Mouse (Mus musculus): ENCODE data around the gene Zdhhc11. TPM values are rescaled to one million over a fixed set of nuclear protein-coding genes. Genes with fewer than 3 reads are reported as not detected.

Gene Zdhhc11
- not detected for polyA plus RNA-seq (2014; fragmentation: Illumina TruSeq; extraction: RNeasy Lipid Tissue Mini Kit (QIAGEN cat#74804); ENCODE audit: low read depth, low replicate concordance)

GRCm38 (mm10) chr13:73963551-73963950 lies at the start of gene Zdhhc11:
Gene Zdhhc11, plus strand, starts transcription at chr13:73963851.

DNA sequence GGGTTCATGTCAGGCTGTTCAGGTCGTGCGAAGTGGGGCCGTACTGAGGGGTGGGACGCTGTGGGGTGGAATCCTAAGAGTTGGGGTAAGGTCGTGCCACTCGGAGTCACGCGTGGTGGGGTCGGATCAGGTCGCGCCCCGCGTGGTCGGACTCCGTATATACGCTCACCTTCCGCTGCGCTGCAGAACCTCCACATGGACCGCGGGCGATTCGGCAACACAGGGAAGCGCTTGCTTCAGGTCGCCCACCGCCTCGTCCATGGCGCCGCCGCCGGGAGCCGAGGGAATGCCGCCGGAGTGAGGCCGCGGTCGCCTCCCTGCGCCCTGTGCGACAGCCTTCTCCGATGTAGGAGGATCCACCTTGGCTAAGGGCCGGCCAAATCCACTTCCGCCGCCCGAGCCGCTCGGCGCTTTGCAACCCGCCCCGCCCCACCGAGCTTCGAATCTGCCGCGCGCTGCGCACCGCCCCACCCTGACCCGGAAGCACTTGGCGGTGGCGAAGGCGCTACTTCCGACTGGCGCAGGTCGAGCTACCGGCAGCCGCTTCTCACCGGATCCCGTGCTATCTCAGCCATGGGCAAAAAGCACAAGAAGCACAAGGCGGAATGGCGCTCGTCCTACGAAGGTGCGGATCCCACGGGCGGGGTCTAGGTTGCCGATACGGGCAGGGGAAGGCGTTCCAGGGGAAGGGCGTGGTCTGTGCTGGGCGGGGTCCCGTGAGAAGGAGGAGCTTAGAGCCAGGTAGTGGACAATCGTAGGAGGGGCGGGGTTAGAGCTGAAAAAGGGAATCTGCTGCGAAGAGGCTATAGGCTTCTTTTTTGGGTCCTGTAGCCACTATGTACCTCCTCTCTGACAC lies 26.1 kb upstream of the Zdhhc11 start, which contains the start of the genes Trip13 and Brd9:
Gene Trip13 (minus strand): TSS at position 464 of the 856 bp plus-strand sequence.
Gene Brd9 (plus strand): TSS at position 491 of the 856 bp plus-strand sequence.

GRCm38 (mm10) chr13:74008948-74009718 lies 45.5 kb downstream of the Zdhhc11 start, which contains the start of gene Tppp:
Gene Tppp, plus strand, starts transcription at chr13:74009407.

Other genes with a start within 250 kb of the Zdhhc11 start
- 12.4 TPM for gene Slc12a7, start 230.8 kb upstream of the Zdhhc11 start, polyA plus RNA-seq (2014; fragmentation: Illumina TruSeq; extraction: RNeasy Lipid Tissue Mini Kit (QIAGEN cat#74804); ENCODE audit: low read depth, low replicate concordance)
- 3.6 TPM for gene Nkd2, start 116.2 kb upstream of the Zdhhc11 start, polyA plus RNA-seq (2014; fragmentation: Illumina TruSeq; extraction: RNeasy Lipid Tissue Mini Kit (QIAGEN cat#74804); ENCODE audit: low read depth, low replicate concordance)
- 10.9 TPM for gene Trip13, start 26.1 kb upstream of the Zdhhc11 start, polyA plus RNA-seq (2014; fragmentation: Illumina TruSeq; extraction: RNeasy Lipid Tissue Mini Kit (QIAGEN cat#74804); ENCODE audit: low read depth, low replicate concordance)
- gene Brd9, start 26.0 kb upstream of the Zdhhc11 start, polyA plus RNA-seq (2014; fragmentation: Illumina TruSeq; extraction: RNeasy Lipid Tissue Mini Kit (QIAGEN cat#74804); ENCODE audit: low read depth, low replicate concordance): 47.1 TPM
- 90.2 TPM for gene Tppp, start 45.6 kb downstream of the Zdhhc11 start, polyA plus RNA-seq (2014; fragmentation: Illumina TruSeq; extraction: RNeasy Lipid Tissue Mini Kit (QIAGEN cat#74804); ENCODE audit: low read depth, low replicate concordance)
- 5.3 TPM for gene Cep72, start 98.4 kb downstream of the Zdhhc11 start, polyA plus RNA-seq (2014; fragmentation: Illumina TruSeq; extraction: RNeasy Lipid Tissue Mini Kit (QIAGEN cat#74804); ENCODE audit: low read depth, low replicate concordance)
- 53.0 TPM for gene Slc9a3, start 157.6 kb downstream of the Zdhhc11 start, polyA plus RNA-seq (2014; fragmentation: Illumina TruSeq; extraction: RNeasy Lipid Tissue Mini Kit (QIAGEN cat#74804); ENCODE audit: low read depth, low replicate concordance)
- gene Exoc3, start 244.9 kb downstream of the Zdhhc11 start, polyA plus RNA-seq (2014; fragmentation: Illumina TruSeq; extraction: RNeasy Lipid Tissue Mini Kit (QIAGEN cat#74804); ENCODE audit: low read depth, low replicate concordance): 36.0 TPM

Measured in sigmoid colon, adult 10 weeks (tissue).